Mouse (Mus musculus) embryonic fibroblast, embryonic 13.5 days (primary cell): ENCODE measurements at regions not wholly inside any gene's neighbourhood (a gene's known extent, or its start where the extent isn't known, plus 50 kb on each side); places are given as distances from the start of the nearest gene placed in this dataset.

Experiments
- H3K27ac ChIP-seq: 2 replicates; pipeline ENCODE4 v1.5.1; 2012; ENCODE audit warnings: low read length, control low read depth, inconsistent platforms; ENCODE audit not compliant: insufficient read depth
- H3K4me1 ChIP-seq: 2 replicates; pipeline ENCODE4 v1.6.1; 2011; ENCODE audit warnings: low read length; ENCODE audit not compliant: control insufficient read depth, insufficient read depth
- H3K4me3 ChIP-seq: 2 replicates; pipeline ENCODE4 v1.5.1; 2011; ENCODE audit warnings: mild to moderate bottlenecking, control low read depth, low read length; ENCODE audit not compliant: insufficient read depth
- CTCF ChIP-seq: IDR thresholded peaks from 2 replicates; pipeline ENCODE4 v1.5.1; 2011; ENCODE audit warnings: mild to moderate bottlenecking, control low read depth, low read length, moderate library complexity, borderline replicate concordance; ENCODE audit not compliant: insufficient read depth
- POLR2A ChIP-seq: IDR thresholded peaks from 2 replicates; pipeline ENCODE4 v1.6.1; 2011; ENCODE audit warnings: low read depth, mild to moderate bottlenecking, control low read depth, low read length, moderate library complexity

- Histone ChIP-seq H3K4me3 (no peak overlapping the region), H3K4me1 (peaks cover 7% of the 10 kb centered on the region), H3K27ac (no peak overlapping the region)
- TF ChIP-seq CTCF (no peak), POLR2A (no peak)
These were observed 528.0 kb downstream of the Tmem38b start for GRCm38 (mm10) chr4:54353657-54354390.

GRCm38 (mm10) chr4:54354391-54354726, 528.5 kb downstream of the Tmem38b start:
- no peak overlapping the region for H3K4me3 ChIP-seq
- no peak overlapping the region for H3K27ac ChIP-seq
- H3K4me1 ChIP-seq: peaks cover 7% of the 10 kb centered on the region
- TF ChIP-seq POLR2A (no peak), CTCF (no peak)

- H3K4me1 ChIP-seq: peaks cover 7% of the 10 kb centered on the region
- TF ChIP-seq POLR2A (no peak), CTCF (no peak)
- H3K27ac ChIP-seq: peak overlapping the region; percentile 88
- H3K4me3 ChIP-seq: no peak overlapping the region
These were observed 529.7 kb downstream of the Tmem38b start for GRCm38 (mm10) chr4:54355381-54356040.

- Histone ChIP-seq H3K4me1 (peaks cover 7% of the 10 kb centered on the region), H3K27ac (peak overlapping the region; percentile 99), H3K4me3 (no peak overlapping the region)
- TF ChIP-seq POLR2A (no peak), CTCF (no peak)
These were observed 530.2 kb downstream of the Tmem38b start for GRCm38 (mm10) chr4:54356041-54356427.

- TF ChIP-seq POLR2A (no peak), CTCF (no peak)
- H3K4me1 ChIP-seq: no peaks in the 10 kb centered on the region
- H3K27ac ChIP-seq: no peak overlapping the region
- no peak overlapping the region for H3K4me3 ChIP-seq
These were observed 545.1 kb downstream of the Tmem38b start for GRCm38 (mm10) chr4:54370909-54371308.

GRCm38 (mm10) chr4:54371418-54371957, 545.6 kb downstream of the Tmem38b start:
- H3K4me3 ChIP-seq: no peak overlapping the region
- no peak overlapping the region for H3K27ac ChIP-seq
- no peaks in the 10 kb centered on the region for H3K4me1 ChIP-seq
- no peak for TF ChIP-seq CTCF
- TF ChIP-seq POLR2A: no peak

GRCm38 (mm10) chr4:54373606-54374005, 547.8 kb downstream of the Tmem38b start:
- no peak for TF ChIP-seq POLR2A
- no peak for TF ChIP-seq CTCF
- Histone ChIP-seq H3K27ac (no peak overlapping the region), H3K4me3 (no peak overlapping the region), H3K4me1 (no peaks in the 10 kb centered on the region)

GRCm38 (mm10) chr4:54374457-54374856, 548.6 kb downstream of the Tmem38b start:
- no peak for TF ChIP-seq POLR2A
- no peak for TF ChIP-seq CTCF
- Histone ChIP-seq H3K4me3 (no peak overlapping the region), H3K27ac (no peak overlapping the region), H3K4me1 (no peaks in the 10 kb centered on the region)

- TF ChIP-seq POLR2A: no peak
- no peak for TF ChIP-seq CTCF
- H3K4me3 ChIP-seq: no peak overlapping the region
- no peaks in the 10 kb centered on the region; the same call in 1 of the 2 replicates for H3K4me1 ChIP-seq
- no peak overlapping the region for H3K27ac ChIP-seq
These were observed 557.4 kb upstream of the Zfp462 start for GRCm38 (mm10) chr4:54387460-54387859.
